Mouse (Mus musculus) ES-E14 (cell line): Measurements from ENCODE around the gene Inhbc.

Experiments used
- CHD2 ChIP-seq: IDR thresholded peaks from 2 replicates; pipeline ENCODE4 v1.6.1; 2014; ENCODE audit warnings: mild to moderate bottlenecking, low read depth, low read length, inconsistent platforms
- HCFC1 ChIP-seq: IDR thresholded peaks from 2 replicates; pipeline ENCODE4 v1.6.1; 2012; ENCODE audit warnings: low read length, inconsistent platforms, borderline replicate concordance; ENCODE audit not compliant: insufficient read depth
- MAFK ChIP-seq: IDR thresholded peaks from 2 replicates; pipeline ENCODE4 v1.6.1; 2014; ENCODE audit warnings: mild to moderate bottlenecking, low read depth, low read length, inconsistent platforms; ENCODE audit not compliant: insufficient read depth
- ZC3H11A ChIP-seq: IDR thresholded peaks from 2 replicates; pipeline ENCODE4 v1.6.1; 2012; ENCODE audit warnings: low read depth, mild to moderate bottlenecking, inconsistent platforms, low read length, borderline replicate concordance
- ZNF384 ChIP-seq: IDR thresholded peaks from 2 replicates; pipeline ENCODE4 v1.6.1; 2012; ENCODE audit warnings: low read depth, low read length, inconsistent platforms

DNA sequence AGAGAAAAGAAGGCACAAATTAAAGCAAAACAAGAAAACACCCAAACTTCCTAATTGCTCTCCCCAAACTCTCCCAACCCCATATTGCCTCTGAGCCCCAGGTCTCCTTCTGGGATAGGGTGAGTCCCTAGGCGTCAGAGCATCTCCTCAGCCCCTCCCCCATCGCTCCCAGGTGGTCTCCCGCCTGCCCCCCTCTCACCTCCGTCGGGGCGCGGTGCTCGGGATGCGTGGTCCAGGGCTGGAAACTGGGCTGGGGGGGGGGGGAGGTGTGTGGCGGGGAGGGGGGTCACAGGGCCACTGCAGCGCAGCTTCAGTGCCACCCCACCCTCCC is 28.9 kb downstream of the Inhbc start:
- TF ChIP-seq MAFK, result no peak
- TF ChIP-seq ZC3H11A, result no peak
- no peak for TF ChIP-seq ZNF384
- no peak for TF ChIP-seq HCFC1
- no peak for TF ChIP-seq CHD2
